Mouse (Mus musculus): ENCODE measurements at regions not wholly inside any gene's neighbourhood (a gene's known extent, or its start where the extent isn't known, plus 50 kb on each side); places are given as distances from the start of the nearest gene placed in this dataset.

- peak; percentile 73 for DNase-seq (ENCODE audit: low read depth, low spot score)
Observed at GRCm38 (mm10) chr9:120765292-120765691, 163.7 kb upstream of the Ctnnb1 start.

DNA sequence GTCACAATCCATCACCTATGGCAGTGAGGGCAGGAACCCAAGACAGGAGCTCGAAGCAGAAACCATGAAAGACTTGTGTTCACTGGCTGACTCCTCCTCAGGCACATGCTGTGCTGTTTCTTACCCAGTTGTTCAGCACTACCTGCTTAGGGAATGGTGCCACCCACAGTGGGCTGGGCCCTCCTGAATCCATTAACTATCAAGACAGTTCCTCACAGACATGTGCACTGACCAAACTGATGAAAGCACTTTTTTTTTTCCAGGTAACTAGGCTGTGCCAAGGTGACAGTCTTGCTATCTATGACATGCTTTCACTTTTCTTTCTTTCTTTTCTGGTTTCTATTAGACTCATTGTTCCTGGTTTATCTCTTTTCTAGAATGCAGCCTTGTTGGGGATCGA lies 162.1 kb upstream of the Ctnnb1 start:
- DNase-seq (ENCODE audit: low read depth, low spot score): no peak

DNA sequence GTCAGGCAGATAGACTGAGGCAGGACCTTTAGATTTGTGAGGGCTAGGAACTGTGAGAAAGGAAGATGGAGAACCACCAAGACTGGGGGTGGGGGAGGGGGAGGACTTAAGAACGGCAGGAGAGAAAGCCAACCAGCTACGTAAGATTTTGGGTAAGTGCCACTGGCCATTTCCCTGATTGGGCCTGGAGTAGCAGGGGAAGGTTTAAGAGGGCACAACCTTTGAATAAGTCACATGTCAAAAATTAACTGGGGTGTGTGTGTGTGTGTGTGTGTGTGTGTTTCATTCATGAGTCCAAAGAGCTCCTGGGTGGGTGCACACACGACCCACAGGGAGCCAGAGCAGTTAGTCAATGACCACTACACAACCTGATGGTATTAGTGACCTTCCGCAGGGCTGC lies 161.6 kb upstream of the Ctnnb1 start:
- DNase-seq (ENCODE audit: low read depth, low spot score): no peak

DNA sequence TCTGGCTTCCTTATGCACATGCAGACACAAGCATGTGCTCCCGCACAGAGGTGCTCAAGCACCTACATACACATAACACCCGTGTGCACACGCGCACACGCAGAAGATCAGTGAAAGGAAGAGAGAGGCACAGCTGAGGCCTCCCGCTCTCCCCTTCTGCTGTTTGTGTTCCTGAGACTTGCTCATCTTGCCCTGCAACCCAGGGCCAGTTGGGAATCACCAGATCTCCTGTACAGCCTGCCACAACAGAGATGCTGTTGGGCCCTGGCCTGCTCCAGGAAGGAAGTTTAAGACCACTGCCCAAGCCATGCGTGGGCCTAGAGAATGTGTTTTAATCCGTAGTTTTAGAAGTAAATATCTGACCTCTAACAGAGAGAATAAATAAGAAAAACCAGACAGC lies 160.0 kb upstream of the Ctnnb1 start:
- no peak for DNase-seq (ENCODE audit: low read depth, low spot score)

GRCm38 (mm10) chr9:120769679-120770078 lies 159.3 kb upstream of the Ctnnb1 start:
- DNase-seq (ENCODE audit: low read depth, low spot score): no peak

GRCm38 (mm10) chr9:120770886-120771285 lies 158.1 kb upstream of the Ctnnb1 start:
- no peak for DNase-seq (ENCODE audit: low read depth, low spot score)

DNA sequence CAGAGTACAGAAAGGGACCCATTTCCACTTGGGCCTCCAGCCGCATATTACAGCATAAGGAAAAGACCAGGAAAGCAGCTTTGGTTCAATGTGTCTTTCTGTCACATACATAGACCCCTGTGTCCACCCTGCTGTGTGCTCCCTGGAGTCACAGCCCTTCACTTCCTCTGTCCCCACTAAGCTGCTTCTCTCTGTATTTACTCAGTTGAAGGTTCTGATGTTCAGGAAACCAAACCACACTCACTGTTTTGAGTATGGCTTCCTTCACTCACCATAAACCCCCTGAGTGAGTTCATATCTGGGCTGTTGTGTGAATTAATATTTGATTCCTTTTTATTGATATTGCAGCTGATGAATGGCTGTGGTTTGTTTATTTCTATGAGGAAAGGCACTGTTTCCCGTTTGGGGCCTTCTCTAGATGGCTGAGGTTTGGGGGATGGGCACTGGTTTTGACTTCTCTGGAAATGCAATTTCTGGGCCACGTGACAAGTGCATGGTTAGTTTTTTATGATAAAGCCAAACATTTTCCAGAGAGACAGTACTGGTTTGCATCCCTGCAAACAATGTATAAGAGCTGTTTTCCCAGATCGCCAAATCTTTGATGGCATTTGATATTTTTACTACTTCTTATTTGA lies 157.0 kb upstream of the Ctnnb1 start:
- DNase-seq (ENCODE audit: low read depth, low spot score): no peak

GRCm38 (mm10) chr9:120774251-120774650 lies 154.8 kb upstream of the Ctnnb1 start:
- peak; percentile 58 for DNase-seq (ENCODE audit: low read depth, low spot score)

DNA sequence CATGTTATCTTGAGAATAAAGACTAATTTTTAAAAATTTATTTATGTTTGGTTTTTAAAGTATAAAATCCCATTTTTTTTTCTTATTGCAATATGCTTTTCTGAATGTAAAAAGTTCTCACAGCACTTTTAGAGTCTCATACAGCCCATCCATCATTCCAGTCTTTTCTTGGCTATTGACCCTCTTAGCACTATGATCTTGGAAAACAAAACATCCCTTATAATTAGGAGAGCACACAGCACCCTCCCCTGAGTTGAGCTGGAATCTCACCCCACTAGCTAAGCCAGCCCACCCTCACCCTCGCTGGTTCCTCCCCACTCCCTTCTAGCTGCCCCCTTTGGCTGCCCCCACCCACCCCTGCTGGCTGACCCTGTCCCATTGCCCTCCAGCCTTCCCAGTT lies 154.2 kb upstream of the Ctnnb1 start:
- no peak for DNase-seq (ENCODE audit: low read depth, low spot score)

DNA sequence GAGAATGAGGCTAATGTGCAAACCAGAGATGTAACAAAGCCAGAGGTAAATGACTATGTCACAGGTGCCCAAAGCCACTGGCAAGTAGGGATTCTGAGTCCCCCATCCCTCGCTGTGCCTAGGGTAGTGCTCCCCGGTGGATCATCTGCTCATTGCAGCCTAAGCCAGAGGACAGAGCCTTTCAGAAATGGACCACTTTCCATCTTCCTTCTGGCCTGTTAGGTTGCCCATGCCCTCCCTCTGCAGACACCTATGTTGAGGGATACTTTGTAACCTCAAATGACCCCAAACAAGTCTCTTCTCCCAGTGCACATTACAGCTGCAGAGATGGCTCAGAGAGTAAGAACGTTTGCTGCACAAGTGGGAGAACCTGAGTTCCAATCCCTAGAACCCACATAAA lies 153.3 kb upstream of the Ctnnb1 start:
- DNase-seq (ENCODE audit: low read depth, low spot score): no peak

DNA sequence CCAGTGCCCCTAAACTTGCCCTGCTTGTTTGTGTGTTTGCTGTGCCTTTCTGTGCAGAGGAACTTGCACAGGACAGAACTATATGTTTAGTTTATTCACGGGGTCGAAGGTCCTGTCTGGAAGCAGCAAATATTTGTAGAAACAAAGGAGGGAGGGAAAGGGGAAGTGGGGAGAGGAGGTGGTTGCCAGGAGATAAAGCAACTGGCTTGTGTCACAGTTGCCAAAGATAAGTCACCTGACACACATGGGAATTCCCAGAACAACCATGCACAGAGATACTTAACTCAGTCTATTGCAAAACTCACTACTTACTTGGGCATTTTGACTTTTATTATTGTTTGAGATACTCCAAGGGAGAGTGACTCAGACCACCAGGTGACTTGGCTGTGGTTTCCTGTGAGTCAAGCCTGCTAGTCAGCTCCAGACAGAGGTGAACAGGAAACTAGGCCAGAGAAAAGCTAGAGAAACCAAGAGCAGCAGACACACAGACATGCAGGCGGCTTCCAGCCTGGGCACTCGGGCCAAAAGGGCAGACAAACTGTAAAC lies 152.5 kb upstream of the Ctnnb1 start:
- DNase-seq (ENCODE audit: low read depth, low spot score): no peak

- no peak for DNase-seq (ENCODE audit: low read depth, low spot score)
Observed at GRCm38 (mm10) chr9:120777016-120777415, 152.0 kb upstream of the Ctnnb1 start.

- DNase-seq (ENCODE audit: low read depth, low spot score): no peak
Observed at GRCm38 (mm10) chr9:120777501-120777900, 151.5 kb upstream of the Ctnnb1 start.

- DNase-seq (ENCODE audit: low read depth, low spot score): no peak
Observed at GRCm38 (mm10) chr9:120778423-120778822, 150.6 kb upstream of the Ctnnb1 start.

DNA sequence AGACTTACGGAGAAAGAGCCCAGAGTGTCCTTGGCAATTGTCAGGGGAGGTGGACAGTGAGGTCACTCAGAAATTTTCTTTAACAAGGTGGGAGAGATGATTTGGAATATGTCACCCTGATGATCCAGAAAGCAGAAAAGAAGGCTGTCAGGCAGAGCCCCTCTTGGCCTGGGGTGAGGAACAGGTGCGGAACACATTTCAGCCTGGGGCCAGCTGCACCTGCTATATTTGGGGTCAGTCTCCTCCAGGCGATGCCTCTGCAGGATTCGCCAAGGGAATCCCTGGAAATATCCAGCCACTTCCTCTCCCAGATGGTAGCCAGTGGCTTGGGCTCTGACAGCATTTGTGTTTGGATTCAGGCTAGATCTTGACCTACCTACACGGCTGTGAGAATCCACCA lies 134.8 kb upstream of the Ctnnb1 start:
- DNase-seq (ENCODE audit: low read depth, low spot score): no peak

- DNase-seq (ENCODE audit: low read depth, low spot score): no peak
Observed at GRCm38 (mm10) chr9:120796111-120796880, 132.7 kb upstream of the Ctnnb1 start.

GRCm38 (mm10) chr9:120797996-120798663 lies 130.9 kb upstream of the Ctnnb1 start:
- no peak for DNase-seq (ENCODE audit: low read depth, low spot score)

DNA sequence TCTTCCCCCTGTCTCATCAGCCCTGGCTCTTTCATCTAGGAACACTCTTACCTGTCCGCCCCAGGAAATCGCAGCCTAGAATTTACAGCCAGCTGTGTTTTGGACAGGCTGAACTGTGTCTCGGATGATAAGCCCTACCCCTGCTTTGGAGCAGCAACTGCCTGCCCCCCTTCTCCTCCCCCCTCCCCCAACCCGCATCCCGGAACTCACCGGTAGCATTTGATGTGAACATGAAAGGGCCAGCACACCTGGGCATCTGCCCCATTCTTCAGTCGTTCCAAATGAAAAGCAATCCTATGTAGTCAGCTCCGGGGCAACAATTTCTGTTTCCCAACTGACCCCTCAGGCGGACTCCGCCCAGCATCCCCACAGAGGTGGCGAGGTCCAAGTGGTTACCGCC lies 130.1 kb upstream of the Ctnnb1 start:
- peak; percentile 16 for DNase-seq (ENCODE audit: low read depth, low spot score)

GRCm38 (mm10) chr9:120802646-120803045 lies 126.4 kb upstream of the Ctnnb1 start:
- no peak for DNase-seq (ENCODE audit: low read depth, low spot score)

GRCm38 (mm10) chr9:120804760-120805294 lies 124.2 kb upstream of the Ctnnb1 start:
- DNase-seq (ENCODE audit: low read depth, low spot score): no peak

DNA sequence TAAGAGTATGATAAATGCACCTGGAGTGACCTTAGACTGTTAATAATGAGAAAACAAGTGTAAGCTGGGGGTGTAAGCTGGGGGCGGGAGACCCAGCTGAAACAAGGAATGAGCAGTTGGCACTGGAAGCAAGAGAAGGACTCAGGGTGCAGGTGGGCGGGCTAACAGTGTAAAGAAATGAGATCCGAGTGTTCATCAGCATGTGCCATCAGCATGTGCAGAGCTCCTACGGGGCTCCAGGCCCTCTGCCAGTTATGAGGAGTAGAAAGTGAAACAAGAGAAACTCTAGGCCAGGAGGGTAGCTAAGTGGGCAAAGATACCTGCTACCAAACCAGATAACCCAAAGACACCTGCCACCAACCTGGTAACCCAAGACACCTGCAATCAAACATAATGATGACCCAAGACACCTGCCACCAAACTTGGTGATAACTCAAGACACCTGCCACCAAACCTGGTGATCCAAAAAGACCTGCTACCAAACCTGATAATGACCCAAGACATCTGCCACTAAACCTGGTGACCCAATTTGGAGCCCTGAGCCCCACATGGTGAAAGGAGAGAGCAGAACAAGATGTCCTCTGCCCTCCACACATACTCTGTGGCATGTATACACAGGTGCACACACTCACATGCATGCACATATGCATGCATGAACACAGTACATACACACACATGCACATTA lies 120.1 kb upstream of the Ctnnb1 start:
- DNase-seq (ENCODE audit: low read depth, low spot score): no peak

GRCm38 (mm10) chr9:120811522-120811921 lies 117.5 kb upstream of the Ctnnb1 start:
- DNase-seq (ENCODE audit: low read depth, low spot score): no peak

Data from R1 (cell line).